Mouse (Mus musculus) lung, postnatal 10 days (tissue): ENCODE measurements around the gene Nup85.
A peak's percentile ranks its signal among the peaks of the same experiment; 100 is the strongest.

Experiments
- DNase-seq: peaks from one replicate; pipeline ENCODE4 v3.0.0; 2021

Nup85 gene

GRCm38 (mm10) chr11:115614346-115615107 lies 50.3 kb downstream of the Nup85 start:
- DNase-seq = no peak

- no peak for DNase-seq
These were observed 51.0 kb downstream of the Nup85 start for GRCm38 (mm10) chr11:115615108-115615825.

GRCm38 (mm10) chr11:115615875-115616274 lies 51.6 kb downstream of the Nup85 start:
- DNase-seq = no peak

- no peak for DNase-seq
These were observed 52.1 kb downstream of the Nup85 start for GRCm38 (mm10) chr11:115616371-115616770.

- no peak for DNase-seq
These were observed 52.7 kb downstream of the Nup85 start for GRCm38 (mm10) chr11:115616893-115617292.

- no peak for DNase-seq
These were observed 53.8 kb downstream of the Nup85 start for GRCm38 (mm10) chr11:115618001-115618400.

GRCm38 (mm10) chr11:115618732-115619516 lies 54.7 kb downstream of the Nup85 start:
- DNase-seq = no peak

- no peak for DNase-seq
These were observed 55.7 kb downstream of the Nup85 start for GRCm38 (mm10) chr11:115619949-115620348.

- DNase-seq = no peak
These were observed 59.3 kb downstream of the Nup85 start for GRCm38 (mm10) chr11:115623487-115624070.

GRCm38 (mm10) chr11:115625877-115626276 lies 61.6 kb downstream of the Nup85 start:
- no peak for DNase-seq

GRCm38 (mm10) chr11:115626824-115627616 lies 62.8 kb downstream of the Nup85 start:
- DNase-seq = no peak

GRCm38 (mm10) chr11:115627705-115628464 lies 63.7 kb downstream of the Nup85 start, which contains the start of gene Slc25a19:
Gene Slc25a19 (minus strand): TSS chr11:115628295.
- DNase-seq = peak; percentile 100

- DNase-seq = no peak
These were observed 64.3 kb downstream of the Nup85 start for GRCm38 (mm10) chr11:115628465-115629101.

GRCm38 (mm10) chr11:115629734-115630531 lies 65.7 kb downstream of the Nup85 start:
- DNase-seq = no peak

GRCm38 (mm10) chr11:115630532-115631504 lies 66.6 kb downstream of the Nup85 start:
- DNase-seq = peak; percentile 77

- peak; percentile 70 for DNase-seq
These were observed 67.3 kb downstream of the Nup85 start for GRCm38 (mm10) chr11:115631505-115631890.

GRCm38 (mm10) chr11:115632247-115632646 lies 68.0 kb downstream of the Nup85 start:
- no peak for DNase-seq

- DNase-seq = no peak
These were observed 68.6 kb downstream of the Nup85 start for GRCm38 (mm10) chr11:115632862-115633261.
